Mouse (Mus musculus) 416B (cell line): Measurements from ENCODE around the gene Six3.

Experiments used
- DNase-seq: peaks from one replicate; pipeline ENCODE4 v3.0.0; 2011; ENCODE audit warnings: low read depth

Gene Six3

GRCm38 (mm10) chr17:85626091-85626860, 12.9 kb downstream of the Six3 start:
- DNase-seq: no peak

GRCm38 (mm10) chr17:85627751-85628150, 14.3 kb downstream of the Six3 start:
- no peak for DNase-seq

GRCm38 (mm10) chr17:85628811-85629210, 15.4 kb downstream of the Six3 start:
- DNase-seq: no peak

GRCm38 (mm10) chr17:85629396-85629795, 16.0 kb downstream of the Six3 start:
- DNase-seq: no peak

GRCm38 (mm10) chr17:85630296-85631050, 17.1 kb downstream of the Six3 start:
- no peak for DNase-seq

- DNase-seq: no peak
Observed at GRCm38 (mm10) chr17:85631106-85631505, 17.7 kb downstream of the Six3 start.

GRCm38 (mm10) chr17:85633619-85634018, 20.2 kb downstream of the Six3 start:
- DNase-seq: peak; percentile 31

GRCm38 (mm10) chr17:85637876-85638275, 24.5 kb downstream of the Six3 start:
- no peak for DNase-seq

- no peak for DNase-seq
Observed at GRCm38 (mm10) chr17:85645312-85645711, 31.9 kb downstream of the Six3 start.

- DNase-seq: no peak
Observed at GRCm38 (mm10) chr17:85645718-85646665, 32.6 kb downstream of the Six3 start.

- no peak for DNase-seq
Observed at GRCm38 (mm10) chr17:85660016-85660415, 46.6 kb downstream of the Six3 start.

- DNase-seq: no peak
Observed at GRCm38 (mm10) chr17:85661521-85661920, 48.1 kb downstream of the Six3 start.

GRCm38 (mm10) chr17:85664202-85664601, 50.8 kb downstream of the Six3 start:
- DNase-seq: no peak

- peak; percentile 64 for DNase-seq
Observed at GRCm38 (mm10) chr17:85664618-85665320, 51.4 kb downstream of the Six3 start.
